Mouse (Mus musculus) liver, adult (tissue): ENCODE data around the gene Olfr1024.

Experiments used
- GATA4 ChIP-seq: IDR thresholded peaks from 2 replicates; pipeline ENCODE4 v1.6.1; 2014; ENCODE audit warnings: mild to moderate bottlenecking, low read length; ENCODE audit not compliant: insufficient replicate concordance

The Olfr1024 gene

GRCm38 (mm10) chr2:85904952-85905351, at the start of gene Olfr1024:
Gene Olfr1024 (minus strand): TSS chr2:85905052.
- TF ChIP-seq GATA4: no peak

DNA sequence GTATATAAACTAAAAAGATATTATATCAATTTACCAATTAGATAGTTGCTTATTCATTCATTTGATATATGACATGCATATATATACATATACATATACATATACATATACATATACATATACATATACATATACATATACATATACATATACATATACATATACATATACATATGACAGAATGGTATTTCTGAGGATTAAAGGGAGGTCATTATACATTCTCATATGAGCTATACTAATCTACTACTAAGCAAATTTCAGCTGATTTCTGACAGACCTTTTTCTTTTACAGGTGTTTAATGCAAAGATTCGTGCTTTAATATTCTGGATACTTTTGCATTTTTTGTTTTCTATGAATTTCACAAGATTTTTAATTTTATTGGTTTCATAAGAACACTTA, 45.3 kb upstream of the Olfr1024 start, which contains the start of gene Olfr1028:
Gene Olfr1028 (plus strand): TSS at position 301 of the 400 bp plus-strand sequence.
- TF ChIP-seq GATA4: no peak

DNA sequence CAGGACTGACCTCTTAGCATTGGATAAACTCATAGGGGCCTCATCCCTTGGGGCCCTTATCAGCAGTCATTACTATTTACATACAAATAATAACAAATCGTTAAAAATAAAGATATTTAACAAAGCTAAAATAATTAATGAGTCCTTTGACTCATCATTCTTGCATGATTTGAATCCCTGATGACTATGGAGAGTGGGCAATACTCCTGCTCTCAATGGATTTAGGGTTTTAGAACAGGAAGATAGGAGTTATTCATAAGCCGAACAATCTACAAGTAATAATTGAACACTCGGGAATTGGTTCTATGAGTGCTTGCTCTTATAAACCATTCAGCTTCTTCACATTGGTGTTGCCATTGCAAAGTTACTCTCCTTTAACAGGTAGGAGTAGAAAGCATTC, 16.4 kb upstream of the Olfr1024 start, which contains the start of gene Olfr1026:
Gene Olfr1026 (plus strand): TSS at position 301 of the 400 bp plus-strand sequence.
- TF ChIP-seq GATA4: no peak

- no peak for TF ChIP-seq GATA4
Measured at GRCm38 (mm10) chr2:85914893-85915292, 10.0 kb upstream of the Olfr1024 start, which contains the start of gene Olfr1025-ps1. Gene Olfr1025-ps1 (plus strand): TSS chr2:85915193.

DNA sequence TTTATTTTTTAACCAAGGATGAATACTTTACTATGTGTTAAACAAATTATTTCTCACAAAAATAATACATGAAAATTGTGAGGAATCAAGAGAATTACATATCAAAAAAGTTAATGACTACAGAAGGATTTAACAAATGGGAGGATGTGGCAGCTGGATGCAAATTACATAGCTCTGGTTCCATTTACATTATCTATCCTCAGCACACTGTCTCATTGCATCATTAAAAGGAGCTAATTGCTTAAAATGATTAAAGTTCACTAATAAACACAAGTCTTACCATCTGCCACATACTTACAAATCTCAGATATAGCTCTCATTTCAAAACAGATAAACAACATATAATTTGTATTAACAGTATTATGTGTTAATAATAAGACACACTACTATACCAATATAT, 8.3 kb upstream of the Olfr1024 start:
- no peak for TF ChIP-seq GATA4

DNA sequence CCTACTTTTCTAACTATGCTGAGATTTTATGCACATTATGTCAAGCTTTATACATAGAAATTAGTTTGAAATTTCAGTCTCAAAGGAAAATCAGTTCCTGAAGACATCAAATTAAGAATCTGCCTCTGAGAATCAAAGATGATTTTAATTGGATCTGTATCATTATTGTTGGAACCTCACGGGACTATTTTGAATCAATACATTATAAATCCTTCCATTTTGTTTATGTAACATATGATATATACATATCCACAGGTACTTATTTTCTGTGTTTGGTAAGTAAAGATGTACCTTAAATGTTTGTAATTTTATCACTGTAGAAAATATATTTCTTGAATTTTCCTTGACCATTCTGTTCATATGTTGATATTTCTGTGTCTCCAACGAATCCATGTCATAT, 19.5 kb downstream of the Olfr1024 start, which contains the start of gene Olfr1023:
Gene Olfr1023 (plus strand): TSS at position 301 of the 400 bp plus-strand sequence.
- TF ChIP-seq GATA4: no peak

DNA sequence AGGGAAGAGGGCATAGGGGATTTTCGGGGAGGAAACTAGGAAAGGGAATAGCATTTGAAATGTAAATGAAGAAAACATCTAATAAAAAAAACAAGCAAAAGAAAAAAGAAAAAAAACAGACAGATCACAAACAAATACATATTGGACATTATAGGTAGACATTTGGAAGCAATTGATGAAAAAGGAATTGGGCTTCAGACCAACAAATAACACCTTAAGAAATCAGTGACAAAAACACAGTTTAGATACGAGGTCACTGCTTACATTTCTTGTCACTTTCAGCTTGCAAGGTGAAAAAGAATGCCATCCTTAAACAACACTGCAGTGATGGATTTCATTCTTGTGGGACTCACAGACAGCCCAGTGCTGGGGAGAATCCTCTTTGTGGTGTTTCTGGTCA, 36.6 kb downstream of the Olfr1024 start, which contains the start of gene Olfr1022:
Gene Olfr1022 (plus strand): TSS at position 301 of the 400 bp plus-strand sequence.
- TF ChIP-seq GATA4: no peak
